Mouse (Mus musculus) liver, adult 2 months (tissue): Measurements from ENCODE around the gene Timm8a2.

ENCODE experiments used
- CTCF ChIP-seq: fragments of 200-500 bp; IDR thresholded peaks from 2 replicates; pipeline ENCODE4 v1.5.1; 2011; ENCODE audit warnings: low read depth, low read length, control low read depth
- POLR2A ChIP-seq: fragments of 200-500 bp; IDR thresholded peaks from 2 replicates; pipeline ENCODE4 v1.6.1; 2011; ENCODE audit warnings: low read length, control low read depth; ENCODE audit not compliant: insufficient read depth; ENCODE audit errors: extremely low read depth

- TF ChIP-seq CTCF = no peak
- no peak for TF ChIP-seq POLR2A
These were observed 18.6 kb downstream of the Timm8a2 start for GRCm38 (mm10) chr14:122052896-122053635.
